Mouse (Mus musculus): ENCODE data around the gene Olfr137. TPM values are rescaled to one million over a fixed set of nuclear protein-coding genes. Genes with fewer than 3 reads are reported as not detected.

Olfr137 gene
- polyA plus RNA-seq (2017; shearing (Covaris generic)): under 1 TPM in 1 of 2 experiments, not detected in 1; 0.12 TPM

DNA sequence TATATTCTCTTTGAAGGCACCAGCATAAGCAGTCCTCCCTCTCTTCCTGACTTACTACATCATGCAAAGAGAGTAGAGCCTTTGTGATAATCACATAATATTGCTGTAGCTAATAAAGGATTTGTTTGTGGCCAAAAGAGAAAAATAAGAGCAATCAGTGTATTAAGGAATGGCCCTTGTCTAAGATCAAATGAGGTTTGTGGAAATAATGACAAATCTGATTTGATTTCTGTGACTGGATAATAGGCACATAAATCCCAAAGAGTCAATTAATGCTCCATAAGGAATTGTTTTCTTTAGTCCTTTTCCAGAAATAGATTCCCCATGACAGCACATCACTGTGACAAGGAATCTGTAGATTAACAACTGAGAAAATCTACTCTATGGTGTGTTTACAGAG is at the start of gene Olfr137:
Olfr137 (minus strand) TSS at position 101 of the 400 bp plus-strand sequence.

DNA sequence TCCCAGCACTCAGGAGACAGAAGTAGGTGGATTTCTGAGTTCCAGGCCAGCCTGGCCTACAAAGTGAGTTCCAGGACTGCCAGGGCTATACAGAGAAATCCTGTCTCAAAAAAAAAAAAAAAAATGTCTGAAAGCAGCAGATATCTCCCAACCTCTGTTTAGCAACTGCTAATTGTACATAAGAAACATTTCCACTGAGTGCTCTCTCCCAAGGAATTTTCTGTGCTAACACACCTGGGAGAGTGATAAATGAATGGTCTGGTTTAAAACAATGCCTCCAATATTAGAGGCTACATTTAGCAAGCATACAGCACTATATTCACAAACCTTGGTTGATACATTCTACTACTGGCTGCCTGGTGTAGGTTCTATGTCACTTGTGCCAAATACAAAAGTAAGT is 22.2 kb upstream of the Olfr137 start, which contains the start of gene Olfr136:
Olfr136 (plus strand) TSS at position 301 of the 400 bp plus-strand sequence.

DNA sequence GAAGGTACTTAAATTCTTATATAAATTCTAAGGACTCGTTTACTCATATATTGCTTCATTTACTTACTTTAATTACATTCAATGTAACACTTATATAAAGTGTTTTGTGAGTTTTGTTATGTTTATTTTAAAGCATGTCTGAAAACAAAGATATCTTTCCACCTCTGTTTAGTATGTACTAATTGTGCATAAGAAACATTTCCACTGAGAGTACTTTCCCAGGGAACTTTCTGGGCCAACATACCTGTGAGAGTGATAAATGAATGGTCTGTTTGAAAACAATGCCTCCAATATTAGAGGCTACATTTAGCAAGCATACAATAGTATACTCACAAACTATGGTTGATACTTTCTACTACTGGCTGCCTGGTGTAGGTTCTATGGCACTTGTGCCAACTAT is 46.6 kb downstream of the Olfr137 start, which contains the start of gene Olfr138:
Olfr138 (plus strand) TSS at position 301 of the 400 bp plus-strand sequence.

Other genes with a start within 250 kb of the Olfr137 start
- gene Olfr129, start 247.5 kb downstream of the Olfr137 start, polyA plus RNA-seq (2017; shearing (Covaris generic)): under 1 TPM in 1 of 2 experiments, not detected in 1; 0.45 TPM
- gene Olfr130, start 243.6 kb downstream of the Olfr137 start, polyA plus RNA-seq (2017; shearing (Covaris generic)): not detected
- gene Olfr131, start 218.9 kb downstream of the Olfr137 start, polyA plus RNA-seq (2017; shearing (Covaris generic)): not detected
- gene Olfr132, start 173.0 kb downstream of the Olfr137 start, polyA plus RNA-seq (2017; shearing (Covaris generic)): under 1 TPM in 1 of 2 experiments, not detected in 1; 0.23 TPM
- not detected for gene Olfr133, start 162.3 kb downstream of the Olfr137 start, polyA plus RNA-seq (2017; shearing (Covaris generic))
- not detected for gene Olfr134, start 136.2 kb downstream of the Olfr137 start, polyA plus RNA-seq (2017; shearing (Covaris generic))
- gene Olfr135, start 103.2 kb downstream of the Olfr137 start, polyA plus RNA-seq (2017; shearing (Covaris generic)): not detected
- gene Olfr138, start 46.5 kb downstream of the Olfr137 start, polyA plus RNA-seq (2017; shearing (Covaris generic)): under 1 TPM in 1 of 2 experiments, not detected in 1; 0.58 TPM
- gene Olfr136, start 22.3 kb upstream of the Olfr137 start, polyA plus RNA-seq (2017; shearing (Covaris generic)): under 1 TPM in 1 of 2 experiments, not detected in 1; 0.26 TPM
- not detected for gene Esp36, start 112.6 kb upstream of the Olfr137 start, polyA plus RNA-seq (2017; shearing (Covaris generic))
- not detected for gene Esp34, start 246.6 kb upstream of the Olfr137 start, polyA plus RNA-seq (2017; shearing (Covaris generic))